Comparison of ENCODE assay signal across 25 mouse cellular contexts in the genomic region with DNA sequence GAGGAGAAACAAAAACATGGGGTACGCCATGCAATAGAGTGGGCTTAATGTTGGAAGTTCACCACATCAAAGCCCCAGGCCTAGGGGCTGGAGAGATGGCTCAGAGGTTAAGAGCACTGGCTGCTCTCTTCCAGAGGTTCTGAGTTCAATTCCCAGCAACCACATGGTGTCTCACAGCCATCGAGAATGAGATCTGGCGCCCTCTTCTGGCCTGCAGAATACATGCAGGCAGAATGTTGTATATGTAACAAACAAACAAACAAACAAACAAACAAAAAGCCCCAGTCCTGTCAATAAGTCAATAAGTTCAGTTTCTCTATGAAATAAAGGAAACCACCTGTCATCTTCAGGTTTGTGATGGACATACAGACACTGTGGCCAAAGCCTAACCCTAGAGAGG. TPM values are rescaled to one million over a fixed set of nuclear protein-coding genes. Genes with fewer than 3 reads are reported as not detected.
DNase-seq lines count a peak whose midpoint lies in the region; ATAC-seq and TF ChIP-seq lines count a peak whose summit lies in the region.
"Had no signal": no experiment of that assay in that cellular context is flagged by ENCODE, and none has a peak within 500 bp of the region (broad histone marks: within the 10 kb centered on the region; RNA-seq: fewer than 3 reads in every experiment).

No protein-coding gene starts in this region.

- WGBS in hindbrain, postnatal 0 days: 70% methylated on average over 3 of the region's 3 CpGs
- 79% methylated on average over 3 of the region's 3 CpGs for whole genome bisulfite sequencing in hindbrain, embryonic 11.5 days
- WGBS in liver, postnatal 0 days (ENCODE audit: insufficient replicate concordance): 57% methylated on average over 3 of the region's 3 CpGs
- 46% methylated on average over 3 of the region's 3 CpGs for WGBS in liver, embryonic 12.5 days (ENCODE audit: insufficient replicate concordance)

- no peak overlapping the region for H3K27ac ChIP-seq in hindbrain, postnatal 0 days
- no peak overlapping the region for H3K27ac ChIP-seq in hindbrain, embryonic 11.5 days (ENCODE audit: low read depth, low read length)
- H3K27ac ChIP-seq in liver, postnatal 0 days (ENCODE audit: low read depth): no peak overlapping the region
- no peak overlapping the region for H3K27ac ChIP-seq in liver, embryonic 12.5 days
- no peak overlapping the region for H3K27ac ChIP-seq in bone marrow macrophage, adult 2 months (ENCODE audit: insufficient read depth, low read depth, low read length)
- H3K27ac ChIP-seq: hindbrain, embryonic 13.5 days; liver, embryonic 15.5 days had no signal

- H3K4me2 ChIP-seq in hindbrain, postnatal 0 days (ENCODE audit: low read depth, low read length): no peak overlapping the region
- no peak overlapping the region for H3K4me2 ChIP-seq in hindbrain, embryonic 11.5 days (replicated peaks; ENCODE audit: low read depth, low read length)
- no peak overlapping the region for H3K4me2 ChIP-seq in liver, postnatal 0 days (ENCODE audit: low read depth, low read length)
- no peak overlapping the region for H3K4me2 ChIP-seq in liver, embryonic 12.5 days
- H3K4me2 ChIP-seq: hindbrain, embryonic 13.5 days; liver, embryonic 15.5 days had no signal

- 0 out of 2 replicates have a peak, but pooled peaks have one; percentile 20 for TF ChIP-seq CTCF in hindbrain, postnatal 0 days (IDR thresholded peaks at IDR 0.05; ENCODE audit: low read depth)
- peak; percentile 43 for TF ChIP-seq CTCF in liver, postnatal 0 days (IDR thresholded peaks at IDR 0.05; ENCODE audit: low read depth)
- peak; percentile 59 for TF ChIP-seq CTCF in E14TG2a.4 (conservative IDR thresholded peaks at IDR 0.05; ENCODE audit: low read length)
- TF ChIP-seq CTCF in bone marrow macrophage, adult 2 months (IDR thresholded peaks at IDR 0.05; ENCODE audit: low read depth, low read length): peak; percentile 25; the same call in 1 of the 2 replicates

- no peak overlapping the region for H3K9ac ChIP-seq in hindbrain, postnatal 0 days (replicated peaks; ENCODE audit: low read length)
- H3K9ac ChIP-seq in hindbrain, embryonic 11.5 days (ENCODE audit: low read depth, low read length): no peak overlapping the region
- no peak overlapping the region for H3K9ac ChIP-seq in liver, postnatal 0 days (replicated peaks)
- H3K9ac ChIP-seq in liver, embryonic 12.5 days: no peak overlapping the region
- H3K9ac ChIP-seq: hindbrain, embryonic 13.5 days; liver, embryonic 15.5 days had no signal

- no peak overlapping the region for H3K4me3 ChIP-seq in hindbrain, postnatal 0 days (ENCODE audit: low read length)
- H3K4me3 ChIP-seq in hindbrain, embryonic 11.5 days (ENCODE audit: low read depth, low read length): no peak overlapping the region
- H3K4me3 ChIP-seq in liver, postnatal 0 days (ENCODE audit: low read depth, low read length): no peak overlapping the region
- H3K4me3 ChIP-seq in liver, embryonic 12.5 days: no peak overlapping the region
- no peak overlapping the region for H3K4me3 ChIP-seq in E14TG2a.4 (replicated peaks; ENCODE audit: low read length)
- H3K4me3 ChIP-seq in bone marrow macrophage, adult 2 months (ENCODE audit: insufficient read depth, low read length): no peak overlapping the region
- H3K4me3 ChIP-seq: hindbrain, embryonic 13.5 days; liver, embryonic 15.5 days had no signal

- no peaks in the 10 kb centered on the region for H3K4me1 ChIP-seq in hindbrain, postnatal 0 days (ENCODE audit: insufficient read depth, low read length)
- H3K4me1 ChIP-seq in hindbrain, embryonic 11.5 days (replicated peaks; ENCODE audit: control insufficient read depth, insufficient read depth, low read length): no peaks in the 10 kb centered on the region
- no peaks in the 10 kb centered on the region for H3K4me1 ChIP-seq in liver, postnatal 0 days (ENCODE audit: insufficient read depth)
- H3K4me1 ChIP-seq in liver, embryonic 12.5 days: no peaks in the 10 kb centered on the region
- no peaks in the 10 kb centered on the region for H3K4me1 ChIP-seq in E14TG2a.4 (replicated peaks; ENCODE audit: low read depth, low read length)
- H3K4me1 ChIP-seq in bone marrow macrophage, adult 2 months (ENCODE audit: control insufficient read depth, insufficient read depth, low read length): no peaks in the 10 kb centered on the region
- H3K4me1 ChIP-seq: hindbrain, embryonic 13.5 days; liver, embryonic 15.5 days had no signal

- no peak for ATAC-seq in hindbrain, postnatal 0 days
- no peak for ATAC-seq in hindbrain, embryonic 11.5 days (ENCODE audit: low FRiP score)
- no peak for ATAC-seq in liver, postnatal 0 days
- no peak for ATAC-seq in liver, embryonic 12.5 days

- no peaks in the 10 kb centered on the region for H3K36me3 ChIP-seq in hindbrain, postnatal 0 days (ENCODE audit: insufficient read depth, low read length)
- H3K36me3 ChIP-seq in hindbrain, embryonic 11.5 days (ENCODE audit: control insufficient read depth, insufficient read depth, low read length): no peaks in the 10 kb centered on the region
- no peaks in the 10 kb centered on the region for H3K36me3 ChIP-seq in liver, postnatal 0 days (replicated peaks; ENCODE audit: insufficient read depth, low read length)
- no peaks in the 10 kb centered on the region for H3K36me3 ChIP-seq in liver, embryonic 12.5 days
- no peaks in the 10 kb centered on the region for H3K36me3 ChIP-seq in E14TG2a.4 (ENCODE audit: insufficient read depth, low read length)
- H3K36me3 ChIP-seq: hindbrain, embryonic 13.5 days; liver, embryonic 15.5 days had no signal

- H3K9me3 ChIP-seq in hindbrain, postnatal 0 days (ENCODE audit: low read length): no peaks in the 10 kb centered on the region
- H3K9me3 ChIP-seq in hindbrain, embryonic 11.5 days (ENCODE audit: control insufficient read depth, low read length): no peaks in the 10 kb centered on the region
- H3K9me3 ChIP-seq in liver, postnatal 0 days (ENCODE audit: low read length): 0 out of 2 replicates have a peak, but pooled peaks cover 3% of the 10 kb centered on the region
- peaks cover 10% of the 10 kb centered on the region for H3K9me3 ChIP-seq in liver, embryonic 12.5 days (replicated peaks)
- no peaks in the 10 kb centered on the region for H3K9me3 ChIP-seq in E14TG2a.4 (ENCODE audit: low read length)
- H3K9me3 ChIP-seq: hindbrain, embryonic 13.5 days; liver, embryonic 15.5 days had no signal

- no peak for TF ChIP-seq EP300 in liver, postnatal 0 days (IDR thresholded peaks at IDR 0.05; ENCODE audit: low read depth)

- TF ChIP-seq POLR2A in bone marrow macrophage, adult 2 months (IDR thresholded peaks at IDR 0.05; ENCODE audit: borderline replicate concordance, low read depth, low read length): no peak

- DNase-seq in hindbrain, postnatal 0 days (ENCODE audit: low spot score): no peak
- DNase-seq in hindbrain, embryonic 11.5 days (ENCODE audit: low spot score): no peak
- DNase-seq in liver, postnatal 0 days: no peak
- no peak for DNase-seq in urinary bladder, postnatal 25 days (ENCODE audit: low spot score)
- no peak for DNase-seq in ovary, adult 18-20 months (ENCODE audit: low spot score)
- DNase-seq: adrenal gland, postnatal 14 days; cerebellum, adult 9-11 months; gastrocnemius, postnatal 14 days; kidney, adult 18-20 months; kidney, postnatal 4 days; left cerebral cortex, postnatal 4 days; midbrain, embryonic 14.5 days; right cerebral cortex, adult 18-20 months had no signal

- no peaks in the 10 kb centered on the region for H3K27me3 ChIP-seq in hindbrain, postnatal 0 days (ENCODE audit: insufficient read depth, low read length)
- no peaks in the 10 kb centered on the region for H3K27me3 ChIP-seq in hindbrain, embryonic 11.5 days (ENCODE audit: control insufficient read depth, insufficient read depth, low read length)
- no peaks in the 10 kb centered on the region for H3K27me3 ChIP-seq in liver, postnatal 0 days (ENCODE audit: insufficient read depth, low read length)
- no peaks in the 10 kb centered on the region for H3K27me3 ChIP-seq in liver, embryonic 12.5 days (replicated peaks)
- peaks cover 4% of the 10 kb centered on the region; the same call in 1 of the 2 replicates for H3K27me3 ChIP-seq in E14TG2a.4 (ENCODE audit: insufficient read depth, low read length)
- H3K27me3 ChIP-seq: hindbrain, embryonic 13.5 days; liver, embryonic 15.5 days had no signal

RNA-seq across cellular contexts. Expression of a gene that starts 6.8 kb away (rescaled TPM):
- not detected in 2 replicates for total RNA-seq in hindbrain, postnatal 0 days (2014; rRNA removed)
- polyA plus RNA-seq in hindbrain, postnatal 0 days (2015; fragmentation: Nextera tagmentation; extraction: Ambion mirVana): not detected in 2 replicates
- not detected in 2 replicates for polyA plus RNA-seq in hindbrain, embryonic 11.5 days (2014; fragmentation: Nextera tagmentation; extraction: Ambion mirVana)
- not detected in 2 replicates for polyA plus RNA-seq in liver, postnatal 0 days (2015; fragmentation: Nextera tagmentation; extraction: Ambion mirVana)
- not detected in 2 replicates for polyA plus RNA-seq in liver, embryonic 12.5 days (2016; fragmentation: Nextera tagmentation; extraction: Ambion mirVana)
- not detected in 2 replicates for polyA plus RNA-seq in bone marrow macrophage, adult 2 months (2012; ENCODE audit: insufficient read depth, insufficient read length, missing spikeins)
- total RNA-seq: adrenal gland, postnatal 14 days; gastrocnemius, postnatal 14 days; heart, adult 8-10 months; layer of hippocampus, postnatal 25 days; left cerebral cortex, postnatal 4 days had no signal
- polyA plus RNA-seq: C2C12; embryonic facial prominence, embryonic 14.5 days; heart, postnatal 0 days; hindbrain, embryonic 13.5 days; liver, embryonic 15.5 days; midbrain, embryonic 14.5 days; small intestine, adult 2 months; thymus, postnatal 0 days had no signal

RNA-seq across cellular contexts. Expression of a gene that starts 13.1 kb away (rescaled TPM):
- not detected in 2 replicates for total RNA-seq in hindbrain, postnatal 0 days (2014; rRNA removed)
- polyA plus RNA-seq in hindbrain, postnatal 0 days (2015; fragmentation: Nextera tagmentation; extraction: Ambion mirVana): not detected in 2 replicates
- not detected in 2 replicates for polyA plus RNA-seq in hindbrain, embryonic 11.5 days (2014; fragmentation: Nextera tagmentation; extraction: Ambion mirVana)
- not detected in 2 replicates for polyA plus RNA-seq in liver, postnatal 0 days (2015; fragmentation: Nextera tagmentation; extraction: Ambion mirVana)
- polyA plus RNA-seq in liver, embryonic 12.5 days (2016; fragmentation: Nextera tagmentation; extraction: Ambion mirVana): not detected in 2 replicates
- polyA plus RNA-seq in bone marrow macrophage, adult 2 months (2012; ENCODE audit: insufficient read depth, insufficient read length, missing spikeins): not detected in 2 replicates
- total RNA-seq: adrenal gland, postnatal 14 days; gastrocnemius, postnatal 14 days; heart, adult 8-10 months; layer of hippocampus, postnatal 25 days had no signal
- polyA plus RNA-seq: C2C12; embryonic facial prominence, embryonic 14.5 days; heart, postnatal 0 days; hindbrain, embryonic 13.5 days; liver, embryonic 15.5 days; midbrain, embryonic 14.5 days; small intestine, adult 2 months; thymus, postnatal 0 days had no signal

RNA-seq across cellular contexts. Expression of a gene that starts 13.2 kb away (rescaled TPM):
- not detected in 2 replicates for total RNA-seq in hindbrain, postnatal 0 days (2014; rRNA removed)
- not detected in 2 replicates for polyA plus RNA-seq in hindbrain, postnatal 0 days (2015; fragmentation: Nextera tagmentation; extraction: Ambion mirVana)
- polyA plus RNA-seq in hindbrain, embryonic 11.5 days (2014; fragmentation: Nextera tagmentation; extraction: Ambion mirVana): not detected in 2 replicates
- polyA plus RNA-seq in liver, postnatal 0 days (2015; fragmentation: Nextera tagmentation; extraction: Ambion mirVana): not detected in 2 replicates
- polyA plus RNA-seq in liver, embryonic 12.5 days (2016; fragmentation: Nextera tagmentation; extraction: Ambion mirVana): not detected in 2 replicates
- not detected in 2 replicates for polyA plus RNA-seq in bone marrow macrophage, adult 2 months (2012; ENCODE audit: insufficient read depth, insufficient read length, missing spikeins)
- total RNA-seq: adrenal gland, postnatal 14 days; gastrocnemius, postnatal 14 days; heart, adult 8-10 months; layer of hippocampus, postnatal 25 days; left cerebral cortex, postnatal 4 days had no signal
- polyA plus RNA-seq: C2C12; heart, postnatal 0 days; hindbrain, embryonic 13.5 days; liver, embryonic 15.5 days; midbrain, embryonic 14.5 days; small intestine, adult 2 months; thymus, postnatal 0 days had no signal

RNA-seq across cellular contexts. Expression of a gene that starts 14.9 kb away (rescaled TPM):
- 0.31 TPM in 1 of 2 replicates, not detected in the other for total RNA-seq in hindbrain, postnatal 0 days (2014; rRNA removed)
- 0.19 and 0.77 TPM in 2 replicates for polyA plus RNA-seq in hindbrain, postnatal 0 days (2015; fragmentation: Nextera tagmentation; extraction: Ambion mirVana)
- polyA plus RNA-seq in hindbrain, embryonic 11.5 days (2014; fragmentation: Nextera tagmentation; extraction: Ambion mirVana): not detected in 2 replicates
- not detected in 2 replicates for polyA plus RNA-seq in liver, postnatal 0 days (2015; fragmentation: Nextera tagmentation; extraction: Ambion mirVana)
- polyA plus RNA-seq in liver, embryonic 12.5 days (2016; fragmentation: Nextera tagmentation; extraction: Ambion mirVana): 0.26 TPM in 1 of 2 replicates, not detected in the other
- polyA plus RNA-seq in bone marrow macrophage, adult 2 months (2012; ENCODE audit: insufficient read depth, insufficient read length, missing spikeins): not detected in 2 replicates
- total RNA-seq: gastrocnemius, postnatal 14 days; layer of hippocampus, postnatal 25 days; left cerebral cortex, postnatal 4 days had no signal
- polyA plus RNA-seq: C2C12; hindbrain, embryonic 13.5 days; liver, embryonic 15.5 days; midbrain, embryonic 14.5 days; small intestine, adult 2 months; thymus, postnatal 0 days had no signal

RNA-seq across cellular contexts. Expression of a gene that starts 26.9 kb away (rescaled TPM):
- total RNA-seq in hindbrain, postnatal 0 days (2014; rRNA removed): not detected in 2 replicates
- not detected in 2 replicates for polyA plus RNA-seq in hindbrain, postnatal 0 days (2015; fragmentation: Nextera tagmentation; extraction: Ambion mirVana)
- polyA plus RNA-seq in hindbrain, embryonic 11.5 days (2014; fragmentation: Nextera tagmentation; extraction: Ambion mirVana): not detected in 2 replicates
- not detected in 2 replicates for polyA plus RNA-seq in liver, postnatal 0 days (2015; fragmentation: Nextera tagmentation; extraction: Ambion mirVana)
- not detected in 2 replicates for polyA plus RNA-seq in liver, embryonic 12.5 days (2016; fragmentation: Nextera tagmentation; extraction: Ambion mirVana)
- not detected in 2 replicates for polyA plus RNA-seq in bone marrow macrophage, adult 2 months (2012; ENCODE audit: insufficient read depth, insufficient read length, missing spikeins)
- total RNA-seq: adrenal gland, postnatal 14 days; gastrocnemius, postnatal 14 days; heart, adult 8-10 months; layer of hippocampus, postnatal 25 days; left cerebral cortex, postnatal 4 days had no signal
- polyA plus RNA-seq: C2C12; embryonic facial prominence, embryonic 14.5 days; heart, postnatal 0 days; hindbrain, embryonic 13.5 days; liver, embryonic 15.5 days; midbrain, embryonic 14.5 days; small intestine, adult 2 months; thymus, postnatal 0 days had no signal
